Mouse (Mus musculus) CH12.LX (cell line): ENCODE data around the gene 5330417H12Rik. TPM values are rescaled to one million over a fixed set of nuclear protein-coding genes. Genes with fewer than 3 reads are reported as not detected.
A peak's percentile ranks its signal among the peaks of the same experiment; 100 is the strongest.

ENCODE experiments used
- DNase-seq: peaks from one replicate; pipeline ENCODE4 v3.0.0-alpha.2; 2013; ENCODE audit errors: extremely low read depth
- H3K27ac ChIP-seq: 2 replicates; pipeline ENCODE4 v1.5.1; 2012; ENCODE audit warnings: low read depth, mild to moderate bottlenecking, control low read depth, moderate library complexity; ENCODE audit not compliant: insufficient read depth
- H3K27me3 ChIP-seq: replicated peaks from 2 replicates; pipeline ENCODE3; 2012; ENCODE audit warnings: inconsistent platforms
- H3K36me3 ChIP-seq, 2 experiments: replicated peaks in 1 of 2; 2 replicates each; pipeline versions ENCODE3 to v1.6.1; 2012; ENCODE audit warnings: inconsistent platforms in 1 of 2, low read length in 1 of 2, mild to moderate bottlenecking in 1 of 2, mixed read lengths in 1 of 2, moderate library complexity in 1 of 2; ENCODE audit not compliant: control insufficient read depth in 1 of 2, insufficient read depth in 1 of 2
- H3K4me1 ChIP-seq, 2 experiments: 2 replicates each; pipeline ENCODE4 v1.6.1; 2012; ENCODE audit warnings: inconsistent platforms in 1 of 2, moderate library complexity in 1 of 2; ENCODE audit not compliant: insufficient read depth in 2 of 2, control insufficient read depth in 1 of 2
- H3K4me2 ChIP-seq: 2 replicates; pipeline ENCODE4 v1.6.1; 2012; ENCODE audit warnings: low read depth, mild to moderate bottlenecking, control low read depth; ENCODE audit not compliant: poor library complexity, insufficient read depth, severe bottlenecking
- H3K4me3 ChIP-seq, 3 experiments: fragments of 150-350 bp in 1 of 3; sonication (generic) in 1 of 3; replicated peaks in 1 of 3; 2 replicates each; pipeline versions ENCODE3 to v1.5.1; 2011 to 2012; ENCODE audit warnings: low read depth in 2 of 3, low read length in 2 of 3, mild to moderate bottlenecking in 2 of 3, moderate library complexity in 2 of 3, control low read depth in 1 of 3, improper control_type of control experiment in 1 of 3, inconsistent platforms in 1 of 3, mixed read lengths in 1 of 3; ENCODE audit not compliant: poor library complexity in 1 of 3
- H3K79me2 ChIP-seq: replicated peaks from 2 replicates; pipeline ENCODE4 v1.6.1; 2012; ENCODE audit warnings: mild to moderate bottlenecking, moderate library complexity; ENCODE audit not compliant: control insufficient read depth, poor library complexity, insufficient read depth, severe bottlenecking; ENCODE audit errors: extremely low read depth
- H3K9ac ChIP-seq: 2 replicates; pipeline ENCODE4 v1.6.1; 2012; ENCODE audit warnings: low read depth, mild to moderate bottlenecking, control low read depth, moderate library complexity; ENCODE audit not compliant: insufficient read depth
- H3K9me3 ChIP-seq: replicated peaks from 2 replicates; pipeline ENCODE3; 2012; ENCODE audit warnings: low read length, inconsistent platforms, mixed read lengths
- BHLHE40 ChIP-seq: IDR thresholded peaks from 2 replicates; pipeline ENCODE4 v1.6.1; 2011; ENCODE audit warnings: mild to moderate bottlenecking, low read depth, low read length, improper control_type of control experiment
- CHD1 ChIP-seq: IDR thresholded peaks from 2 replicates; pipeline ENCODE4 v1.6.1; 2012; ENCODE audit warnings: low read depth, low read length, improper control_type of control experiment, inconsistent platforms
- ELF1 ChIP-seq: IDR thresholded peaks from 2 replicates; pipeline ENCODE4 v1.6.1; 2014; ENCODE audit warnings: low read depth, mild to moderate bottlenecking, inconsistent platforms, low read length, improper control_type of control experiment
- IRF4 ChIP-seq: IDR thresholded peaks from 2 replicates; pipeline ENCODE4 v1.6.1; 2014; ENCODE audit warnings: low read depth, mild to moderate bottlenecking, inconsistent platforms, low read length, improper control_type of control experiment
- JUND ChIP-seq: conservative IDR thresholded peaks from 2 replicates; pipeline ENCODE4 v1.6.1; 2011; ENCODE audit warnings: low read depth, low read length, improper control_type of control experiment
- KAT2A ChIP-seq: IDR thresholded peaks from 2 replicates; pipeline ENCODE4 v1.6.1; 2012; ENCODE audit warnings: low read length, improper control_type of control experiment, inconsistent platforms; ENCODE audit not compliant: insufficient replicate concordance
- MAFK ChIP-seq: IDR thresholded peaks from 2 replicates; pipeline ENCODE4 v1.6.1; 2011; ENCODE audit warnings: low read length, improper control_type of control experiment; ENCODE audit not compliant: insufficient replicate concordance
- MAX ChIP-seq: IDR thresholded peaks from 2 replicates; pipeline ENCODE4 v1.6.1; 2011; ENCODE audit warnings: low read length, improper control_type of control experiment
- MAZ ChIP-seq: IDR thresholded peaks from 2 replicates; pipeline ENCODE4 v1.6.1; 2012; ENCODE audit warnings: low read depth, mild to moderate bottlenecking, inconsistent platforms, low read length, improper control_type of control experiment, moderate library complexity
- MXI1 ChIP-seq: IDR thresholded peaks from 2 replicates; pipeline ENCODE4 v1.6.1; 2011; ENCODE audit warnings: mild to moderate bottlenecking, low read depth, low read length, improper control_type of control experiment
- NELFE ChIP-seq: IDR thresholded peaks from 2 replicates; pipeline ENCODE4 v1.6.1; 2011; ENCODE audit warnings: low read depth, low read length, improper control_type of control experiment
- NRF1 ChIP-seq: IDR thresholded peaks from 2 replicates; pipeline ENCODE4 v1.6.1; 2014; ENCODE audit warnings: low read depth, mild to moderate bottlenecking, inconsistent platforms, low read length, improper control_type of control experiment, moderate library complexity
- POLR2AphosphoS2 ChIP-seq: IDR thresholded peaks from 2 replicates; pipeline ENCODE4 v1.6.1; 2011; ENCODE audit warnings: low read depth, low read length, improper control_type of control experiment
- RCOR1 ChIP-seq: conservative IDR thresholded peaks from 2 replicates; pipeline ENCODE4 v1.6.1; 2012; ENCODE audit warnings: low read depth, mild to moderate bottlenecking, inconsistent platforms, low read length, improper control_type of control experiment
- USF2 ChIP-seq: conservative IDR thresholded peaks from 2 replicates; pipeline ENCODE4 v1.6.1; 2011; ENCODE audit warnings: low read depth, low read length, improper control_type of control experiment
- ZNF384 ChIP-seq: IDR thresholded peaks from 2 replicates; pipeline ENCODE4 v1.6.1; 2012; ENCODE audit warnings: low read depth, low read length, improper control_type of control experiment, inconsistent platforms
- dilution Hi-C: fragments of 300-500 bp; cut with MboI; formaldehyde crosslinking; loops from 2 replicates; pipeline ENCODE4 v1.14.3; 2020; ENCODE audit warnings: low sequenced_read_pairs; ENCODE audit not compliant: extremely low pct_unique_long_range_greater_than_20kb, extremely low pct_ligation_motif_present
- in situ Hi-C: fragments of 300-500 bp; cut with MboI; formaldehyde crosslinking; loops from 3 replicates; pipeline ENCODE4 v1.14.3; 2019; ENCODE audit warnings: low sequenced_read_pairs, low pct_ligation_motif_present, low pct_unique_long_range_greater_than_20kb, mixed read lengths
- polyA plus RNA-seq: library from polyadenylated mRNA; unstranded; fragments of >175 nt; gene quantifications from 2 replicates; pipeline ENCODE4 v1.2.1, GENCODE M21; 2012; ENCODE audit warnings: low read depth; ENCODE audit not compliant: insufficient read length
- total RNA-seq, 2 experiments: library from RNA; depleted of rRNA; stranded (reverse); fragments of 300-350 nt in 1 of 2; fragments of >200 nt in 1 of 2; gene quantifications; 2 replicates each; pipeline ENCODE4 v1.2.3; 2012 to 2014

Gene 5330417H12Rik
- total and polyA plus RNA-seq, 3 experiments: not detected

GRCm38 (mm10) chr7:107659186-107659918, 34.4 kb upstream of the 5330417H12Rik start:
- H3K9ac ChIP-seq: no peak overlapping the region
- H3K4me1 ChIP-seq: peaks cover 22 to 89% of the 10 kb centered on the region in 2 experiments
- no peak overlapping the region for H3K4me2 ChIP-seq
- no peaks in the 10 kb centered on the region for H3K27me3 ChIP-seq
- no peak overlapping the region for H3K27ac ChIP-seq
- H3K36me3 ChIP-seq: peaks cover 9 to 72% of the 10 kb centered on the region in 2 experiments
- TF ChIP-seq BHLHE40: 0 out of 2 replicates have a peak, but pooled peaks have one; percentile 12
- no peak for TF ChIP-seq MAFK
- TF ChIP-seq, all 38 proteins: peak for 1
- dilution Hi-C loops (no loop called here), in situ Hi-C loops (no loop called here)
- Histone ChIP-seq H3K9me3 (no peaks in the 10 kb centered on the region), H3K79me2 (peaks cover 1% of the 10 kb centered on the region), H3K4me3 (no peak overlapping the region)
- DNase-seq: no peak

- peaks cover 4% of the 10 kb centered on the region for H3K79me2 ChIP-seq
- no peak overlapping the region for H3K27ac ChIP-seq
- TF ChIP-seq USF2 (no peak), POLR2AphosphoS2 (no peak), NELFE (no peak), CHD1 (no peak), RCOR1 (no peak), BHLHE40 (no peak), MAZ (no peak), MAFK (no peak), ELF1 (no peak), NRF1 (no peak), JUND (no peak), MXI1 (no peak), MAX (no peak), IRF4 (no peak), ZNF384 (no peak), KAT2A (no peak)
- in situ Hi-C loops (no loop called here), dilution Hi-C loops (no loop called here)
- peaks cover 24 to 84% of the 10 kb centered on the region in 2 experiments for H3K4me1 ChIP-seq
- no peak overlapping the region for H3K4me3 ChIP-seq
- H3K4me2 ChIP-seq: no peak overlapping the region
- no peaks in the 10 kb centered on the region for H3K9me3 ChIP-seq
- H3K36me3 ChIP-seq: peaks cover 18 to 76% of the 10 kb centered on the region in 2 experiments
- H3K27me3 ChIP-seq: no peaks in the 10 kb centered on the region
- DNase-seq: no peak
- H3K9ac ChIP-seq: no peak overlapping the region
Observed at GRCm38 (mm10) chr7:107656451-107656850, 31.5 kb upstream of the 5330417H12Rik start.
